Mouse (Mus musculus): ENCODE results near the gene Cacng4.
A peak's percentile ranks its signal among the peaks of the same experiment; 100 is the strongest.

Cacng4 gene

DNA sequence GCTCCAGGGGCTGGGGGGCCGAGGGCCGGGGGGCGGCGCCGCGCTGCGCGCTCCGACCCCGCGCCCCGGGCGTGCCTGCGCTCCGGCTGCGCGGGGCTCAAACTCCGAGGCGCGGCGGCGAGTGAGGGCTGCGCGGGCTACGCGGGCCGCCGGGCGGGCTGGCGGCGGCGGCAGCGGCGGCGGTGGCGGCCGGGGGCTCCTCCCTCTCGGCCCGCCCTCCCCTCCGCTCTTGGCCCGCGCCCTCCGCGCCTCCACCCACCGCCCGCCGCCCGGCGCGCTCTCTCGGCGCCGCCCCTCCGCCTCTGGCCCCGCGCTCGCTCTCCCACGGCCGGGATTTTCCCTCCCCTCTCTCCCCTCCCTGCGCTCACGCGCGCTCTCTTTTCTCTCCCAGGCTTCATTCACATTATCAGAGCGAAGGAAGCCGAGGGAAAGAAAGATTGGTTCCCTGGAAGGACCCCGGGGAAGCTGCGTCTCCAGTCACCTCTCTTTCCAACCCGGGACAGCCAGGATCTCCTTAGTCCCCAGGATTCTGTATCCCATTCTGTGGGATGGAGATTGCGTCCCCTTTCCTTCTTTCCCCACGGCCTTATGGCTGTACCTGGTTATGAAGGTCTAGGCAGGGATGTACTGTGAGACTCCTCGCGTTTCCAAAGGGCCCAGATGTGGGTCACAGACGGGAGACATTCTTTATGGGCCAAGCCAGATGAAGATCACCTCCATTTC lies at the start of gene Cacng4:
TSS of gene Cacng4 (minus strand) at position 11 of the 723 bp plus-strand sequence.
- ATAC-seq (ENCODE audit: low TSS enrichment), result peak; percentile 21; the same call in 1 of the 2 replicates

- no peak for ATAC-seq (ENCODE audit: low TSS enrichment)
Measured at GRCm38 (mm10) chr11:107833351-107834040, 39.1 kb upstream of the Cacng4 start.

- no peak for ATAC-seq (ENCODE audit: low TSS enrichment)
Measured at GRCm38 (mm10) chr11:107817196-107817595, 22.8 kb upstream of the Cacng4 start.

DNA sequence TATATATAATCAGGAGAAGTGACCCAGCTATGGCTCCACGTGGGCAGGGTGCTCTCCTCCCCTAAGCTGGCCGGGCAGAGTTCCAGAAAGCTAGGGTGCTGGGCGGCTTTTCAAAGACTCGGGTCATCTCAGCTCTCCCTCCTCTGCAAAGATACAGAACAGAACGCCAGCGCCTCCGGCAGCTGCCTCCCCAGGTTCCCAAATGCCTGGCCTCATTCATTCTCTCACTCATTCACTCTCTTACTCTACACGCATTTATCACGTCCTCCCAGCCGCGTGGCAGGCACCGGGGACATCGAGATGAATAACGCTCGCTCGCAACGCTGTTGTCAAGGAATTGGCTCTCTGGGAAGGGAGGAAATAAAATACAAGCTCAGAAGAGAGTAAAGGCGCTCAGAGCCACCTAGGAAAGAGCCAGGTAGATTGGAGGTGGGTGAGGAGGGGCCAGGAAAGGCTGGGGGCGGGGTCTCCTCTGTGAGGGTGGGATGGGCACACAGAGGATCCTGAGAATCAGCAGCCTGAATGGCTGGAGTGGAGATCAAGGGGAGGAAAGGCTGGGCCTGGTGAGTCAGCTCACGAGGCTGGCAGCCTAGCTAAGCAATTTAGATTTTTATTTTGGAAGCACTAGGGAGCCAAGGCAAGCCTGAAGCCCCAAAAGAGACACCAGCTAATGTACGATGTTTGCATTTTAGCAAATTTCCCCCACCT lies 18.7 kb upstream of the Cacng4 start:
- ATAC-seq (ENCODE audit: low TSS enrichment), result peak; percentile 83

DNA sequence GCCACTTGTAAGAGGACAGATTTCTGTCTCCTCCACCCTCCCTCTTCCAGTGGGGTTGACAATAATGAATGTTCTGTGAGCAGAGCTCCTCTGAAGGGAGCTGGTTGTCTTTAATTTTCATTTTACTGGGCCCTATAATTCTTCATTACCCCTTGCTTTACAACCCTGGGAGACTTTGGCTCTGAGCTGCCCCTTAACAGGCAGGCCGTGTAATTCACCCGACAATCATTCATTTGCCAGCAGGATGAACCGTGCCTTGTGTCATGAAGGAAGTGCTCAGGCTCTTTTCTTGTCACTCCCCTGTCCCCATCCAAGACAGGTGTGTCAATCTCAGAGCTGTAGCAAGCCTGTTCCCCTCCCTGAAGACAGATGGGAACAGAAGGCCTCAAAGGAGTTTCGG lies 18.1 kb upstream of the Cacng4 start:
- ATAC-seq (ENCODE audit: low TSS enrichment), result no peak

GRCm38 (mm10) chr11:107808508-107808907 lies 14.2 kb upstream of the Cacng4 start:
- ATAC-seq (ENCODE audit: low TSS enrichment), result no peak

DNA sequence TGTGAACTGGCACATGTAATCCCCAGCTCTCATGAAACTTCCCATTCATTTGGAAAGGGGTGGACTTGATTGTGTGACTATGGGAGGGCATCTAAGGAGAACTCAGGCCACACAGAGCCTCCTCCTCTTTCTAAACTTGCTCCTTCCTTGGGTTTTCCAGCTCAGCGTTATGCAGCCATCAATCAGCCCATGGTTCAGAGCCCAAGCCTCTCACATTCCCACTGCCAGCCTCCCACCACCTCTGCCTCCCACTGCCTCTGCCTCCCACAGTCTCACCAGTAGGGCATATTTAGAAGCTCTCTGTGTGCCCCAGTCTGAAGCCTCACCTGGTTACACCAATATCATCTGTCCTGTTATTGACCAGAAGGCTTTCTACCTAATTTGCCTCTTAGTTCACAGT lies 11.7 kb upstream of the Cacng4 start:
- no peak for ATAC-seq (ENCODE audit: low TSS enrichment)

- no peak for ATAC-seq (ENCODE audit: low TSS enrichment)
Measured at GRCm38 (mm10) chr11:107801946-107802345, 7.6 kb upstream of the Cacng4 start.

GRCm38 (mm10) chr11:107799331-107799730 lies 5.0 kb upstream of the Cacng4 start:
- 0 out of 2 replicates have a peak, but pooled peaks have one; percentile 21 for ATAC-seq (ENCODE audit: low TSS enrichment)

GRCm38 (mm10) chr11:107796346-107796745 lies 2.0 kb upstream of the Cacng4 start:
- no peak for ATAC-seq (ENCODE audit: low TSS enrichment)

DNA sequence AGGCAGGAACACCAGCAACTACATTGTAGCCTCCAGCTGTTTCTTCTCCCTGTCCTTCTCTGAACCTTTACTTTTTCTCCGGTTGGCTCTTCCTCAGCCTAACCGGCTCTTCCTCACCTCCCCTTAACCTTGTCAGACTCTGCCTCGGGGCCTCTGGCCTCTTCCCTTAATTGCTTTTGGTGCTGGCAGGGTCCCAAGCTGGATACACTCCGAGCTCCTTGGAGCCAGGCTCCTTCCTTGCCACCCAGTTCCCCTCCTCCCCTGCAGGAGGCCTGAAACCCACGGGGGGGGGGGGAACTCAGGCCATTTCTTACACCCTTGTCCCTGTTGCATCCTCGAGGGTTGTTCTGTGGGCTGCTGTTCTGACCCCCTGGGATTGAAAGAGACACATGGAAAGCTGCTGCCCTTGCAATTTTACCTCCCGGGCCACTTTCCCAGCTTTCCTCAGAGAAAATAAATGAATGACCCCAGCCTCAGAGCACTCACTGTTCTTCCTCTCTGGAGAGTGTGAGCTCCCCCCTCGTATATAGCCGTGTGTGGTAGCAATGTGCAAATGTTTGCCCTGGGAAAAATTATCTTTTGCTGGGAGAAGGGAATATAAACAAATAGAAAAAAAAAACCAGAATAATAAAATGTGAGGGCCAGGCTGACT lies 1.2 kb upstream of the Cacng4 start:
- ATAC-seq (ENCODE audit: low TSS enrichment), result no peak

- no peak for ATAC-seq (ENCODE audit: low TSS enrichment)
Measured at GRCm38 (mm10) chr11:107794103-107794493, 259 bp downstream of the Cacng4 start.

- ATAC-seq (ENCODE audit: low TSS enrichment), result no peak
Measured at GRCm38 (mm10) chr11:107793200-107794102, 906 bp downstream of the Cacng4 start.

GRCm38 (mm10) chr11:107792136-107792535 lies 2.2 kb downstream of the Cacng4 start:
- no peak for ATAC-seq (ENCODE audit: low TSS enrichment)

DNA sequence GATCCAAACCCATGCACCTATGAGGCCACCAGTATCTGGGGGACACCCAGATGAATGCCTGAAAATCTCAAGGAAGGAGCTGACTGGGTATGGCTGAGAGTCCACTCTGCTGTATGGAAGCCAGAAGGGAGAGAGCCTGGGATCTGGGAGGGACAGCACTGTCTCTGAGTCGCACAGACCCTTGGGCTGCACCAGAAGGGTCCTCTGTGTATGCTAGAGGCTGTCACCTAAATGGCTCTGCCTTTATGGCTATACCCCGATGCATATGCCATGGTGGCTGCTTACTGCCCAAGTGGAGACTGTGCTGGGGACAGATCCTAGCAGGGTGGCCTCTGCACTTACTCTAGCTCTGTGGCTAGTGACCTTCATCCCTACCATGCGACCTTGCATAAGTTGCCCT lies 8.6 kb downstream of the Cacng4 start:
- ATAC-seq (ENCODE audit: low TSS enrichment), result no peak

DNA sequence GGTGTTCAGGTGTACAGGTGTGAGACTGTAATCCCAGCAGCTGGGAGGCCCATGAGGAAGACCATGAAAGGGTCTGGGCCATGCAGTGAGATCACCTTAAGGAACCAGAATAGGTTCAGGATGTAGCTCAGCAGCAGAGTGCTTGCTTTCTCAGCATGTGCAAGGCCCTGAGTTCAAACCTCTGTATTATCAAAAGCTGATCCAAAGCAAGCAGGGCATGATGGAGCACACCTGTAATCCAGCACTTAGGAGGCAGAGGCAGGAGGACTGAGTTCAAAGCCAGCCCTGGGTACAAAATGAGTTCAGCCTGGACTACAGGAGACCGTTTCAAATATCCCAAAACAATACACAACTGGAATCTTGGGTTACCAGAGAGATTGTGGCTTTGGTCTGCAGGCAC lies 9.1 kb downstream of the Cacng4 start:
- no peak for ATAC-seq (ENCODE audit: low TSS enrichment)

GRCm38 (mm10) chr11:107783861-107784754 lies 10.2 kb downstream of the Cacng4 start:
- no peak for ATAC-seq (ENCODE audit: low TSS enrichment)

DNA sequence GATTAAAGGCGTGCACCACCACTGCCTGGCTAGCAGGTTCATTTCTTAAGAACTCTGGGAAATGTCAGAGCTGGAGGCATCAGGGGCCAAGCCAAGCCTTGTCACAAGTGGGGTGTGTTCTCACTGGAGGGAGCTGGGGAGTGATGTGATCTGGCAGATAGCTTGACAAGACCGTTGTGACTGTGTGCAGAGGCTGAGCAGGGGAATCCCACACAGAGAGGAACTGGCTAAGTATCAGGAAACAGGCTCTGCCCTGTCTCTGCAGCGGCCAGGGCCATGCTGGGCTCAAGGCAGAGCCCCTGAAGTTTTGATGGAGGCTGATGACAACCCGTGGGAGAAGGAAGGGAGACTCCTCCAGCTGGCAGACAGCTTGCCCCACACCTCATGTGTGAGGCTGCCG lies 11.8 kb downstream of the Cacng4 start:
- no peak for ATAC-seq (ENCODE audit: low TSS enrichment)

DNA sequence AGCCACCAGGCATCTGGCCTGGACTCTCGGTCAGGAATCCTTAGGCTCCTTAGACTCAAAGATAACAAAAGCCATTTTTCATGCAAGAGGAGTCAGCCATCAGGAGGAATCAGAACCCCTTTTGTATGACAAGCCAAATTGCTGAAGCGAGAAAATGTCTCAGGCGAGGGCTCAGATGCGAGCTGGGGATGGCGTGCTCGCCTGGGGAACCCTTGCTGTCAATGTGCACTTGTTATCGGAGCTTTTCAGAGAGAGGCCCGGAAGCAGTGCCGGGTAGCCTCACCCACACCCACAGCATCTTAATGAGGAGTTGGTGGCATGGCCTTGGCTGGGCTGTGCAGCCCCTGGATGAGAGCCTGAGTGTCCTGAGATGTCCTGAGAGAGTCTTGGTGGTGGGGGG lies 15.5 kb downstream of the Cacng4 start:
- ATAC-seq (ENCODE audit: low TSS enrichment), result no peak

- no peak for ATAC-seq (ENCODE audit: low TSS enrichment)
Measured at GRCm38 (mm10) chr11:107777487-107777886, 16.9 kb downstream of the Cacng4 start.
